Mouse (Mus musculus) CH12.LX (cell line): ENCODE data around the gene Cd55. TPM values are rescaled to one million over a fixed set of nuclear protein-coding genes. Genes with fewer than 3 reads are reported as not detected.
"Not testable (repeated sequence)": the region's sequence is repeated elsewhere in the genome, so short reads cannot be mapped to it uniquely, and the experiment has no call there.

ENCODE experiments used
- DNase-seq: peaks from one replicate; pipeline ENCODE4 v3.0.0-alpha.2; 2013; ENCODE audit errors: extremely low read depth
- H3K27ac ChIP-seq: 2 replicates; pipeline ENCODE4 v1.5.1; 2012; ENCODE audit warnings: low read depth, mild to moderate bottlenecking, control low read depth, moderate library complexity; ENCODE audit not compliant: insufficient read depth
- H3K27me3 ChIP-seq: replicated peaks from 2 replicates; pipeline ENCODE3; 2012; ENCODE audit warnings: inconsistent platforms
- H3K36me3 ChIP-seq, 2 experiments: replicated peaks in 1 of 2; 2 replicates each; pipeline versions ENCODE3 to v1.6.1; 2012; ENCODE audit warnings: inconsistent platforms in 1 of 2, low read length in 1 of 2, mild to moderate bottlenecking in 1 of 2, mixed read lengths in 1 of 2, moderate library complexity in 1 of 2; ENCODE audit not compliant: control insufficient read depth in 1 of 2, insufficient read depth in 1 of 2
- H3K4me1 ChIP-seq, 2 experiments: 2 replicates each; pipeline ENCODE4 v1.6.1; 2012; ENCODE audit warnings: inconsistent platforms in 1 of 2, moderate library complexity in 1 of 2; ENCODE audit not compliant: insufficient read depth in 2 of 2, control insufficient read depth in 1 of 2
- H3K4me2 ChIP-seq: 2 replicates; pipeline ENCODE4 v1.6.1; 2012; ENCODE audit warnings: low read depth, mild to moderate bottlenecking, control low read depth; ENCODE audit not compliant: poor library complexity, insufficient read depth, severe bottlenecking
- H3K4me3 ChIP-seq, 3 experiments: fragments of 150-350 bp in 1 of 3; sonication (generic) in 1 of 3; replicated peaks in 1 of 3; 2 replicates each; pipeline versions ENCODE3 to v1.5.1; 2011 to 2012; ENCODE audit warnings: low read depth in 2 of 3, low read length in 2 of 3, mild to moderate bottlenecking in 2 of 3, moderate library complexity in 2 of 3, control low read depth in 1 of 3, improper control_type of control experiment in 1 of 3, inconsistent platforms in 1 of 3, mixed read lengths in 1 of 3; ENCODE audit not compliant: poor library complexity in 1 of 3
- H3K79me2 ChIP-seq: replicated peaks from 2 replicates; pipeline ENCODE4 v1.6.1; 2012; ENCODE audit warnings: mild to moderate bottlenecking, moderate library complexity; ENCODE audit not compliant: control insufficient read depth, poor library complexity, insufficient read depth, severe bottlenecking; ENCODE audit errors: extremely low read depth
- H3K9ac ChIP-seq: 2 replicates; pipeline ENCODE4 v1.6.1; 2012; ENCODE audit warnings: low read depth, mild to moderate bottlenecking, control low read depth, moderate library complexity; ENCODE audit not compliant: insufficient read depth
- H3K9me3 ChIP-seq: replicated peaks from 2 replicates; pipeline ENCODE3; 2012; ENCODE audit warnings: low read length, inconsistent platforms, mixed read lengths
- BHLHE40 ChIP-seq: IDR thresholded peaks from 2 replicates; pipeline ENCODE4 v1.6.1; 2011; ENCODE audit warnings: mild to moderate bottlenecking, low read depth, low read length, improper control_type of control experiment
- CHD2 ChIP-seq: IDR thresholded peaks from 2 replicates; pipeline ENCODE4 v1.6.1; 2011; ENCODE audit warnings: low read length, improper control_type of control experiment
- EP300 ChIP-seq: IDR thresholded peaks from 2 replicates; pipeline ENCODE4 v1.6.1; 2011; ENCODE audit warnings: low read length, improper control_type of control experiment
- HCFC1 ChIP-seq: IDR thresholded peaks from 2 replicates; pipeline ENCODE4 v1.6.1; 2012; ENCODE audit warnings: low read depth, mild to moderate bottlenecking, inconsistent platforms, low read length, improper control_type of control experiment
- IRF4 ChIP-seq: IDR thresholded peaks from 2 replicates; pipeline ENCODE4 v1.6.1; 2014; ENCODE audit warnings: low read depth, mild to moderate bottlenecking, inconsistent platforms, low read length, improper control_type of control experiment
- JUN ChIP-seq: IDR thresholded peaks from 2 replicates; pipeline ENCODE4 v1.6.1; 2011; ENCODE audit warnings: low read depth, mild to moderate bottlenecking, low read length, improper control_type of control experiment, moderate library complexity; ENCODE audit not compliant: insufficient read depth
- JUND ChIP-seq: conservative IDR thresholded peaks from 2 replicates; pipeline ENCODE4 v1.6.1; 2011; ENCODE audit warnings: low read depth, low read length, improper control_type of control experiment
- MAX ChIP-seq: IDR thresholded peaks from 2 replicates; pipeline ENCODE4 v1.6.1; 2011; ENCODE audit warnings: low read length, improper control_type of control experiment
- MAZ ChIP-seq: IDR thresholded peaks from 2 replicates; pipeline ENCODE4 v1.6.1; 2012; ENCODE audit warnings: low read depth, mild to moderate bottlenecking, inconsistent platforms, low read length, improper control_type of control experiment, moderate library complexity
- MEF2A ChIP-seq: IDR thresholded peaks from 2 replicates; pipeline ENCODE4 v1.6.1; 2014; ENCODE audit warnings: low read depth, mild to moderate bottlenecking, inconsistent platforms, low read length, improper control_type of control experiment, borderline replicate concordance
- MXI1 ChIP-seq: IDR thresholded peaks from 2 replicates; pipeline ENCODE4 v1.6.1; 2011; ENCODE audit warnings: mild to moderate bottlenecking, low read depth, low read length, improper control_type of control experiment
- MYC ChIP-seq: IDR thresholded peaks from 2 replicates; pipeline ENCODE4 v1.6.1; 2011; ENCODE audit warnings: low read depth, mild to moderate bottlenecking, improper control_type of control experiment, low read length
- NELFE ChIP-seq: IDR thresholded peaks from 2 replicates; pipeline ENCODE4 v1.6.1; 2011; ENCODE audit warnings: low read depth, low read length, improper control_type of control experiment
- NRF1 ChIP-seq: IDR thresholded peaks from 2 replicates; pipeline ENCODE4 v1.6.1; 2014; ENCODE audit warnings: low read depth, mild to moderate bottlenecking, inconsistent platforms, low read length, improper control_type of control experiment, moderate library complexity
- PAX5 ChIP-seq: IDR thresholded peaks from 2 replicates; pipeline ENCODE4 v1.6.1; 2012; ENCODE audit warnings: low read length, inconsistent platforms, mixed read lengths
- POLR2A ChIP-seq: IDR thresholded peaks from 2 replicates; pipeline ENCODE4 v1.6.1; 2011; ENCODE audit warnings: low read depth, mild to moderate bottlenecking, improper control_type of control experiment, low read length
- RAD21 ChIP-seq: IDR thresholded peaks from 2 replicates; pipeline ENCODE4 v1.6.1; 2011; ENCODE audit warnings: low read depth, mild to moderate bottlenecking, low read length, improper control_type of control experiment, moderate library complexity
- RCOR1 ChIP-seq: conservative IDR thresholded peaks from 2 replicates; pipeline ENCODE4 v1.6.1; 2012; ENCODE audit warnings: low read depth, mild to moderate bottlenecking, inconsistent platforms, low read length, improper control_type of control experiment
- SMC3 ChIP-seq: IDR thresholded peaks from 2 replicates; pipeline ENCODE4 v1.6.1; 2011; ENCODE audit warnings: low read depth, low read length, improper control_type of control experiment
- UBTF ChIP-seq: IDR thresholded peaks from 2 replicates; pipeline ENCODE4 v1.6.1; 2012; ENCODE audit warnings: low read depth, mild to moderate bottlenecking, inconsistent platforms, low read length, improper control_type of control experiment, moderate library complexity
- USF2 ChIP-seq: conservative IDR thresholded peaks from 2 replicates; pipeline ENCODE4 v1.6.1; 2011; ENCODE audit warnings: low read depth, low read length, improper control_type of control experiment
- ZC3H11A ChIP-seq: IDR thresholded peaks from 2 replicates; pipeline ENCODE4 v1.6.1; 2012; ENCODE audit warnings: low read depth, mild to moderate bottlenecking, inconsistent platforms, low read length, improper control_type of control experiment
- ZKSCAN1 ChIP-seq: IDR thresholded peaks from 2 replicates; pipeline ENCODE4 v1.6.1; 2012; ENCODE audit warnings: low read depth, inconsistent platforms, low read length, improper control_type of control experiment, borderline replicate concordance
- ZMIZ1 ChIP-seq: IDR thresholded peaks from 2 replicates; pipeline ENCODE4 v1.6.1; 2012; ENCODE audit warnings: low read depth, mild to moderate bottlenecking, inconsistent platforms, low read length, improper control_type of control experiment
- ZNF384 ChIP-seq: IDR thresholded peaks from 2 replicates; pipeline ENCODE4 v1.6.1; 2012; ENCODE audit warnings: low read depth, low read length, improper control_type of control experiment, inconsistent platforms
- dilution Hi-C: fragments of 300-500 bp; cut with MboI; formaldehyde crosslinking; loops from 2 replicates; pipeline ENCODE4 v1.14.3; 2020; ENCODE audit warnings: low sequenced_read_pairs; ENCODE audit not compliant: extremely low pct_unique_long_range_greater_than_20kb, extremely low pct_ligation_motif_present
- in situ Hi-C: fragments of 300-500 bp; cut with MboI; formaldehyde crosslinking; loops from 3 replicates; pipeline ENCODE4 v1.14.3; 2019; ENCODE audit warnings: low sequenced_read_pairs, low pct_ligation_motif_present, low pct_unique_long_range_greater_than_20kb, mixed read lengths
- polyA plus RNA-seq: library from polyadenylated mRNA; unstranded; fragments of >175 nt; gene quantifications from 2 replicates; pipeline ENCODE4 v1.2.1, GENCODE M21; 2012; ENCODE audit warnings: low read depth; ENCODE audit not compliant: insufficient read length
- total RNA-seq, 2 experiments: library from RNA; depleted of rRNA; stranded (reverse); fragments of 300-350 nt in 1 of 2; fragments of >200 nt in 1 of 2; gene quantifications; 2 replicates each; pipeline ENCODE4 v1.2.3; 2012 to 2014

The Cd55 gene
- total and polyA plus RNA-seq, 3 experiments, result 1.0 to 1.8 (median 1.7) TPM

DNA sequence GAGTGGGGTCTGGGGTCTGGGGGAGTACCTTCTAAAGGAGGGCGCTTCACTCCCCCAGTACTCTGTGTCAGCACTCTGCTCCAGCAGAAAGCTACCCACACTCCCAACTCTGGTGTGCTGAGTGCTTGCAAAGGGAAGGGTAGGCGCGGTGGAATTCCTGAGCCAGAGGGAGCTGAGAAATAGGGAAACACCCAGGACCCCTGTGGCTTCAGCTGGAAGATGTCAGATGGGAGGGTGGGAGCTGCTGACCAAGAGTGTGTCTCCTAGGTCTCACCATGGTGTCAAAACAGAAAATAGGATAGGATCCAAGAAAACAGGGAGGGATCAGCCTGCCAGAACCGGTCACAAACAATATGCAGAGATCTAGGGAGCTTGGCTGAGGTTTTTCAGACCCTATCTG lies 323 bp upstream of the Cd55 start:
- H3K9ac ChIP-seq, result no peak overlapping the region
- dilution Hi-C loops (no loop called here), in situ Hi-C loops (no loop called here)
- no peak overlapping the region for H3K27ac ChIP-seq
- H3K36me3 ChIP-seq, result no peaks in the 10 kb centered on the region
- TF ChIP-seq ZKSCAN1, result no peak
- no peak for TF ChIP-seq NELFE
- TF ChIP-seq USF2, result no peak
- no peak for TF ChIP-seq RCOR1
- TF ChIP-seq RAD21, result no peak
- TF ChIP-seq POLR2A, result no peak
- TF ChIP-seq MYC, result no peak
- no peak for TF ChIP-seq EP300
- TF ChIP-seq UBTF, result no peak
- TF ChIP-seq ZC3H11A, result no peak
- TF ChIP-seq ZMIZ1, result no peak
- no peak for TF ChIP-seq MXI1
- no peak for TF ChIP-seq MAZ
- no peak for TF ChIP-seq MEF2A
- TF ChIP-seq JUN, result no peak
- no peak for TF ChIP-seq PAX5
- H3K4me1 ChIP-seq, result peaks cover 0 to 3% of the 10 kb centered on the region in 2 experiments; a peak in 2 of 4 replicates
- peak overlapping the region; percentile 83 for H3K4me2 ChIP-seq
- DNase-seq, result no peak
- H3K27me3 ChIP-seq, result peaks cover 2% of the 10 kb centered on the region
- H3K4me3 ChIP-seq, result peak overlapping the region in 2 of 3 experiments; percentile 54 to 60
- no peaks in the 10 kb centered on the region for H3K79me2 ChIP-seq
- no peaks in the 10 kb centered on the region for H3K9me3 ChIP-seq

- Histone ChIP-seq H3K27me3 (no peaks in the 10 kb centered on the region), H3K4me3 (no peak overlapping the region), H3K79me2 (no peaks in the 10 kb centered on the region), H3K9ac (no peak overlapping the region)
- dilution Hi-C loops, result no loop called here
- DNase-seq, result no peak
- no peak for TF ChIP-seq CHD2
- no peak for TF ChIP-seq BHLHE40
- TF ChIP-seq ZNF384, result no peak
- no peak for TF ChIP-seq USF2
- no peak for TF ChIP-seq NRF1
- TF ChIP-seq JUND, result no peak
- TF ChIP-seq HCFC1, result no peak
- TF ChIP-seq MAX, result no peak
- TF ChIP-seq MAZ, result no peak
- TF ChIP-seq JUN, result no peak
- no peak for TF ChIP-seq IRF4
- no peak for TF ChIP-seq SMC3
- TF ChIP-seq POLR2A, result no peak
- TF ChIP-seq, all 38 proteins: peak for 0
- Histone ChIP-seq H3K9me3 (no peaks in the 10 kb centered on the region), H3K4me2 (no peak overlapping the region), H3K36me3 (no peaks in the 10 kb centered on the region), H3K4me1 (no peaks in the 10 kb centered on the region), H3K27ac (no peak overlapping the region)
- in situ Hi-C loops, result no loop called here
Observed at GRCm38 (mm10) chr1:130455111-130455510, 7.4 kb downstream of the Cd55 start.

- H3K79me2 ChIP-seq, H3K27me3 ChIP-seq, H3K4me1 ChIP-seq, in situ Hi-C loops, H3K4me2 ChIP-seq, H3K9me3 ChIP-seq, H3K4me3 ChIP-seq, H3K9ac ChIP-seq, DNase-seq, H3K36me3 ChIP-seq, H3K27ac ChIP-seq, dilution Hi-C loops: not testable (repeated sequence)
Observed at GRCm38 (mm10) chr1:130442930-130443329, 19.6 kb downstream of the Cd55 start.
